Mouse (Mus musculus): ENCODE measurements around the gene Hykk.

The Hykk gene

GRCm38 (mm10) chr9:54981291-54982191 is 64.5 kb downstream of the Hykk start:
- DNase-seq, result peak; percentile 62

- no peak for DNase-seq
Measured at GRCm38 (mm10) chr9:54982401-54982800, 65.3 kb downstream of the Hykk start.

GRCm38 (mm10) chr9:54990362-54990761 is 73.3 kb downstream of the Hykk start:
- no peak for DNase-seq

GRCm38 (mm10) chr9:54994381-54994780 is 77.3 kb downstream of the Hykk start:
- no peak for DNase-seq

- no peak for DNase-seq
Measured at GRCm38 (mm10) chr9:54995645-54996044, 78.6 kb downstream of the Hykk start.
